Mouse (Mus musculus) spleen, adult 2 months (tissue): Measurements from ENCODE around the gene Olfr649.

Experiments used
- CTCF ChIP-seq: fragments of 200-500 bp; IDR thresholded peaks from 2 replicates; pipeline ENCODE4 v1.5.1; 2011; ENCODE audit warnings: mild to moderate bottlenecking, inconsistent platforms; ENCODE audit not compliant: insufficient read depth, insufficient read length, insufficient replicate concordance; ENCODE audit errors: extremely low read depth
- POLR2A ChIP-seq: fragments of 200-500 bp; IDR thresholded peaks from 2 replicates; pipeline ENCODE4 v1.6.1; 2011; ENCODE audit warnings: low read depth, low read length, inconsistent platforms

- TF ChIP-seq POLR2A (no peak), CTCF (no peak)
Observed at GRCm38 (mm10) chr7:104240857-104241256, 45.1 kb upstream of the Olfr649 start.
